Mouse (Mus musculus): Measurements from ENCODE around the gene Plxna2. TPM values are rescaled to one million over a fixed set of nuclear protein-coding genes. Genes with fewer than 3 reads are reported as not detected.
A peak's percentile ranks its signal among the peaks of the same experiment; 100 is the strongest.

Plxna2 gene
- polyA plus RNA-seq, 1 experiment from 2014 or later, result 48.3 TPM

- no peak overlapping the region for H3K27ac ChIP-seq
- H3K4me3 ChIP-seq (replicated peaks; ENCODE audit: low read length), result no peak overlapping the region
- H3K36me3 ChIP-seq (replicated peaks; ENCODE audit: control insufficient read depth, insufficient read depth), result peaks cover 73% of the 10 kb centered on the region
- no peak for ATAC-seq (ENCODE audit: low FRiP score)
- WGBS, result 77% methylated on average over 5 of the region's 5 CpGs
- H3K9me3 ChIP-seq (ENCODE audit: control insufficient read depth, low read length), result no peaks in the 10 kb centered on the region
- no peak overlapping the region for H3K9ac ChIP-seq
- H3K4me2 ChIP-seq (replicated peaks), result no peak overlapping the region
- peaks cover 6% of the 10 kb centered on the region; the same call in 1 of the 2 replicates for H3K4me1 ChIP-seq (replicated peaks; ENCODE audit: control insufficient read depth, insufficient read depth, low read length)
- DNase-seq (ENCODE audit: low spot score), result no peak
- H3K27me3 ChIP-seq (ENCODE audit: control insufficient read depth, insufficient read depth, low read length), result no peaks in the 10 kb centered on the region
Measured at GRCm38 (mm10) chr1:194776510-194777244, 158.7 kb downstream of the Plxna2 start.

DNA sequence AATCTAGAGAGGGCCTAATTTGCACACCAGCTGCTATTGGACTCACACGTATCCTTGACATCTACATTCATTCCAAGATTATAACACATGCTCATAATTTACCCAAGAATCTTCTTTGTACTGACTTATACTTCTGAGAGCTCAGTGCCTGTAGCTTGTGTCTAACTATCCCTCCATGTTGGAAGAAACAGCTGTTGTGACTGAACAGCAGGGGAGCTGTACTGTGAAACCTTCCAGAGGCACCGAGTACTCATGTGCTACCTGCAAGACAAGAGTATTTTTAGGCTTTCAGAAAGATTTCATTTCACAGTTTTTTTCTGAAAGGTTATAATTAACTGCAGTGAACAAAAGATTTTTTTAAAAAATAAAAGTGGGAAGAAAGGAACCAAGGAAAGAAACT lies 159.6 kb downstream of the Plxna2 start:
- WGBS, result 85% methylated on average over 2 of the region's 2 CpGs
- Histone ChIP-seq H3K36me3 (replicated peaks; ENCODE audit: control insufficient read depth, insufficient read depth) (peaks cover 82% of the 10 kb centered on the region), H3K4me2 (replicated peaks) (no peak overlapping the region), H3K9ac (no peak overlapping the region), H3K27me3 (ENCODE audit: control insufficient read depth, insufficient read depth, low read length) (no peaks in the 10 kb centered on the region), H3K27ac (no peak overlapping the region), H3K4me3 (replicated peaks; ENCODE audit: low read length) (no peak overlapping the region), H3K4me1 (replicated peaks; ENCODE audit: control insufficient read depth, insufficient read depth, low read length) (peaks cover 6% of the 10 kb centered on the region; the same call in 1 of the 2 replicates), H3K9me3 (ENCODE audit: control insufficient read depth, low read length) (no peaks in the 10 kb centered on the region)
- DNase-seq (ENCODE audit: low spot score) (no peak), ATAC-seq (ENCODE audit: low FRiP score) (no peak)

- peaks cover 86% of the 10 kb centered on the region for H3K36me3 ChIP-seq (replicated peaks; ENCODE audit: control insufficient read depth, insufficient read depth)
- DNase-seq (ENCODE audit: low spot score), result no peak
- H3K9me3 ChIP-seq (ENCODE audit: control insufficient read depth, low read length), result no peaks in the 10 kb centered on the region
- no peaks in the 10 kb centered on the region for H3K27me3 ChIP-seq (ENCODE audit: control insufficient read depth, insufficient read depth, low read length)
- peaks cover 6% of the 10 kb centered on the region; the same call in 1 of the 2 replicates for H3K4me1 ChIP-seq (replicated peaks; ENCODE audit: control insufficient read depth, insufficient read depth, low read length)
- H3K27ac ChIP-seq, result no peak overlapping the region
- no peak overlapping the region for H3K9ac ChIP-seq
- H3K4me2 ChIP-seq (replicated peaks), result no peak overlapping the region
- ATAC-seq (ENCODE audit: low FRiP score), result peak; percentile 31; the same call in 1 of the 2 replicates
- no peak overlapping the region for H3K4me3 ChIP-seq (replicated peaks; ENCODE audit: low read length)
- WGBS, result 89% methylated on average over 3 of the region's 3 CpGs
Measured at GRCm38 (mm10) chr1:194780392-194780791, 162.4 kb downstream of the Plxna2 start.

- DNase-seq (ENCODE audit: low spot score), result peak; percentile 49
- H3K27me3 ChIP-seq (ENCODE audit: control insufficient read depth, insufficient read depth, low read length), result no peaks in the 10 kb centered on the region
- H3K9me3 ChIP-seq (ENCODE audit: control insufficient read depth, low read length), result no peaks in the 10 kb centered on the region
- ATAC-seq (ENCODE audit: low FRiP score), result peak; percentile 65
- no peak overlapping the region for H3K4me3 ChIP-seq (replicated peaks; ENCODE audit: low read length)
- WGBS, result 43% methylated on average over 5 of the region's 5 CpGs
- no peak overlapping the region for H3K4me2 ChIP-seq (replicated peaks)
- H3K36me3 ChIP-seq (replicated peaks; ENCODE audit: control insufficient read depth, insufficient read depth), result peaks cover 84% of the 10 kb centered on the region
- no peak overlapping the region for H3K9ac ChIP-seq
- H3K4me1 ChIP-seq (replicated peaks; ENCODE audit: control insufficient read depth, insufficient read depth, low read length), result peaks cover 6% of the 10 kb centered on the region; the same call in 1 of the 2 replicates
- H3K27ac ChIP-seq, result peak overlapping the region; percentile 10; the same call in 1 of the 2 replicates
Measured at GRCm38 (mm10) chr1:194780794-194781390, 162.9 kb downstream of the Plxna2 start.

GRCm38 (mm10) chr1:194781556-194781955 lies 163.5 kb downstream of the Plxna2 start:
- Histone ChIP-seq H3K4me2 (replicated peaks) (no peak overlapping the region), H3K27me3 (ENCODE audit: control insufficient read depth, insufficient read depth, low read length) (no peaks in the 10 kb centered on the region), H3K4me3 (replicated peaks; ENCODE audit: low read length) (no peak overlapping the region), H3K27ac (peak overlapping the region; percentile 10; the same call in 1 of the 2 replicates), H3K36me3 (replicated peaks; ENCODE audit: control insufficient read depth, insufficient read depth) (peaks cover 84% of the 10 kb centered on the region), H3K4me1 (replicated peaks; ENCODE audit: control insufficient read depth, insufficient read depth, low read length) (peaks cover 6% of the 10 kb centered on the region; the same call in 1 of the 2 replicates), H3K9ac (no peak overlapping the region), H3K9me3 (ENCODE audit: control insufficient read depth, low read length) (no peaks in the 10 kb centered on the region)
- DNase-seq (ENCODE audit: low spot score) (no peak), ATAC-seq (ENCODE audit: low FRiP score) (no peak)
- WGBS, result 85% methylated on average over 1 of the region's 1 CpGs

DNA sequence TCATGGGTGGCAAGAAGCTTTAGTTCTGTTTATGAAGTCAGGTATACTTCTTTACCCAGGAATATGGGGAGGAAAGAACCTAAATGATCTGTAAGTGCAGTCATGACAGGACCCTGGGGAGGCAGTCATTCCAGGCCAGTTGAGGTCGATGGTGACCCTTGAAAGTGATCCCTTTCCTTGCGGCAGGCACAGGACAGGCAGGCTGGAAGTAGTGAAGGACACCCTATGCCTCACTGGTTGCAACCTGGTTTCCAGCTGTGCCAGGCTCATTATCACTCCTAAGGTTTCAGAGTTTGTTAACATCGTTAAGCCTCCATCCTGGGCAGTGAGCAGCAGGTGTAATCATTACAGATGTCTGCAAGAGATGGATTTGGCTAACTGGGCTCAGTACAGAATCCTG lies 164.3 kb downstream of the Plxna2 start:
- Histone ChIP-seq H3K27ac (no peak overlapping the region), H3K36me3 (replicated peaks; ENCODE audit: control insufficient read depth, insufficient read depth) (peaks cover 85% of the 10 kb centered on the region), H3K4me3 (replicated peaks; ENCODE audit: low read length) (no peak overlapping the region), H3K27me3 (ENCODE audit: control insufficient read depth, insufficient read depth, low read length) (no peaks in the 10 kb centered on the region), H3K4me1 (replicated peaks; ENCODE audit: control insufficient read depth, insufficient read depth, low read length) (peaks cover 6% of the 10 kb centered on the region; the same call in 1 of the 2 replicates), H3K9me3 (ENCODE audit: control insufficient read depth, low read length) (no peaks in the 10 kb centered on the region), H3K4me2 (replicated peaks) (no peak overlapping the region), H3K9ac (no peak overlapping the region)
- no peak for DNase-seq (ENCODE audit: low spot score)
- 54% methylated on average over 3 of the region's 3 CpGs for WGBS
- ATAC-seq (ENCODE audit: low FRiP score), result no peak

DNA sequence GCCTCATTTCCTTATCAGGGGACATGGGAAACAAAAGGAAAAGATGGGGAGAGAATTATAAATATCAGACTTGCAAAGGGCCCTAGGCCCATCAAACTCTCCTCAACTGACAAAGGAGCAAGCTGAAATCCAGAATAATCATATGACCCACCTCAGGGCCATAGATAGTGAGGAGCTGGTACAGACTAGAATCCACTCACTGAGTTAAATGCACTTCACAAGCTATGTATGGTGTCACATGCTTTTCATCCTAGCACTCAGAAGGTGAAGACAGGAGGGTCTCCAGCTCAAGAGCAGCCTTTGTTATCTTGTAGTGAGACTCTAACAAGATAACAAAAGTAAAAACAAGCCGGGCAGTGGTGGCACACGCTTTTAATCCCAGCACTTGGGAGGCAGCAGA lies 169.6 kb downstream of the Plxna2 start:
- no peak overlapping the region for H3K9ac ChIP-seq
- H3K4me3 ChIP-seq (replicated peaks; ENCODE audit: low read length), result no peak overlapping the region
- H3K9me3 ChIP-seq (ENCODE audit: control insufficient read depth, low read length), result no peaks in the 10 kb centered on the region
- H3K4me2 ChIP-seq (replicated peaks), result no peak overlapping the region
- no peaks in the 10 kb centered on the region for H3K27me3 ChIP-seq (ENCODE audit: control insufficient read depth, insufficient read depth, low read length)
- H3K27ac ChIP-seq, result no peak overlapping the region
- no peak for DNase-seq (ENCODE audit: low spot score)
- H3K4me1 ChIP-seq (replicated peaks; ENCODE audit: control insufficient read depth, insufficient read depth, low read length), result no peaks in the 10 kb centered on the region
- no peak for ATAC-seq (ENCODE audit: low FRiP score)
- H3K36me3 ChIP-seq (replicated peaks; ENCODE audit: control insufficient read depth, insufficient read depth), result peaks cover 70% of the 10 kb centered on the region
- WGBS, result 95% methylated on average over 2 of the region's 2 CpGs

GRCm38 (mm10) chr1:194793226-194793924 lies 175.4 kb downstream of the Plxna2 start:
- H3K27ac ChIP-seq, result no peak overlapping the region
- ATAC-seq (ENCODE audit: low FRiP score), result peak; percentile 70; the same call in 1 of the 2 replicates
- no peaks in the 10 kb centered on the region for H3K9me3 ChIP-seq (ENCODE audit: control insufficient read depth, low read length)
- peak; percentile 46 for DNase-seq (ENCODE audit: low spot score)
- 66% methylated on average over 8 of the region's 8 CpGs for WGBS
- H3K4me2 ChIP-seq (replicated peaks), result no peak overlapping the region
- peaks cover 78% of the 10 kb centered on the region for H3K36me3 ChIP-seq (replicated peaks; ENCODE audit: control insufficient read depth, insufficient read depth)
- no peak overlapping the region for H3K9ac ChIP-seq
- H3K27me3 ChIP-seq (ENCODE audit: control insufficient read depth, insufficient read depth, low read length), result no peaks in the 10 kb centered on the region
- H3K4me1 ChIP-seq (replicated peaks; ENCODE audit: control insufficient read depth, insufficient read depth, low read length), result no peaks in the 10 kb centered on the region
- H3K4me3 ChIP-seq (replicated peaks; ENCODE audit: low read length), result no peak overlapping the region

- Histone ChIP-seq H3K4me3 (replicated peaks; ENCODE audit: low read length) (no peak overlapping the region), H3K9ac (no peak overlapping the region), H3K27me3 (ENCODE audit: control insufficient read depth, insufficient read depth, low read length) (no peaks in the 10 kb centered on the region), H3K4me2 (replicated peaks) (no peak overlapping the region), H3K9me3 (ENCODE audit: control insufficient read depth, low read length) (no peaks in the 10 kb centered on the region), H3K36me3 (replicated peaks; ENCODE audit: control insufficient read depth, insufficient read depth) (peaks cover 80% of the 10 kb centered on the region), H3K27ac (no peak overlapping the region), H3K4me1 (replicated peaks; ENCODE audit: control insufficient read depth, insufficient read depth, low read length) (no peaks in the 10 kb centered on the region)
- WGBS, result 91% methylated on average over 3 of the region's 3 CpGs
- ATAC-seq (ENCODE audit: low FRiP score), result no peak
- DNase-seq (ENCODE audit: low spot score), result no peak
Measured at GRCm38 (mm10) chr1:194795316-194795715, 177.3 kb downstream of the Plxna2 start.

Data from hindbrain, embryonic 14.5 days (tissue).